Mouse (Mus musculus) CD4-positive, CD25-positive, alpha-beta regulatory T cell, adult 4 months (primary cell): ENCODE results near the gene Tmem40. TPM values are rescaled to one million over a fixed set of nuclear protein-coding genes. Genes with fewer than 3 reads are reported as not detected.

Source experiments
- ATAC-seq: one replicate; pipeline ENCODE4 v1.8.0; 2017
- polyA plus RNA-seq, 2 experiments: library from polyadenylated mRNA; unstranded; fragments of 100-300 nt; shearing (Covaris generic); gene quantifications; one replicate each; pipeline ENCODE4 v1.2.1; 2017

The Tmem40 gene
- polyA plus RNA-seq, 2 experiments from 2014 or later, result not detected

- ATAC-seq, result peak; percentile 71
These were observed 63.5 kb downstream of the Tmem40 start for GRCm38 (mm10) chr6:115698699-115699098.

DNA sequence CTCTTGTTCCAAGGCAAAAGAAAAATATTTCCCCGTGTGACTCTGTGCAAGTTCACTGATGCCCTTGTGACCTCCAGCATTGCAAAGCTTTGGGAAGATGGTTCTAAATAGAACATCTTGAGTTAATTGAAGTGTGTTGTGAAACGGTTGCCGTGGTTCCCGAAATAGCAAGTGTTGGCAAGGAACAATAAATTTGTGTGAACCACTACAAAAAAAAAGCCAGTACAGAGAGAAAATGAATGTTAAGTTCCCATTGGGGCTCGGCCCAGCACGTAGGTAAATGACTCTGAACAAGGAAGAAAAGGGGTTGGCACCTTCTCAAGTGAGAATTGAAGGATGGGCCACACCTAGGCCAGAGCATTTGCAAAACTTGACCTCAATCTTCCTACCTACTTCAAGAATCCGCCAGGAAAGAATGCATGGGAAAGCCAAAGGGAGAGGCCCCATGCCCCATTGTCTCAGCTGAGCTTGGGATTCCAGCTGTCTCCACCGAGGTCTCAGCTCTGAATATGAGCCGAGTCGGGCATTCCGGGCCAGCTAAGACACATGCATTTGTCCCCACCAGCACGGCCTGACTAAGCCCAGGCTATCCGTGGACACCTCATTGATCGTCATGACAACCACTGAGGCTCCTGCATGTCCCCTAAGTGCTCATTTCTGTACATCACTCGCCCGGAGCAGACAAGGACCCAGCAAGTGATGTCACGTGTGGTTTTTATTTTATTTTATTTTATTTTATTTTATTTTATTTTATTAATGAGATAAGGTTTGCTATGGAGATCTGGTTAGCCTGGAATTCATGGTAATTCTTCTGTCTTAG lies 64.3 kb downstream of the Tmem40 start:
- peak; percentile 48 for ATAC-seq

GRCm38 (mm10) chr6:115696707-115697215 lies 65.4 kb downstream of the Tmem40 start:
- no peak for ATAC-seq

- ATAC-seq, result no peak
These were observed 67.1 kb downstream of the Tmem40 start for GRCm38 (mm10) chr6:115695124-115695523.

DNA sequence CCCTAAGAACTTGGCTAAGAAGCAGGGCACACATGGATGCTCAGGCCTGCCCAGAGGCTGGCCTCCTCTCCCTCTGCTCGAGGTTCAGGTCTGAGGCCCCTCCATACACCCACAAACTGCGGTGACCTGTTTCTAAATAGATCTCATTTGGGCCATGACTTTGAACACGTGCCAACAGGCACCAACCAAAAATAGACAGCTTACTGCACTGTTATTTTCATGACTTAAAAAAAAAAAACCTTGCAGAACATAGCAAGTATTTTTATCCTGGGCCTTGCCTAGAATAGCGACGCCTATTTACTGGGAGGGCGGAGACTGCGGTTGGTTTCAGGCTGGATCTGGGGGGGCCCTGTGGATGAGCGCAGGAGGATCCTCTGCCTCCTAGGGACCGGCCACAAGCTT lies 67.8 kb downstream of the Tmem40 start:
- no peak for ATAC-seq

DNA sequence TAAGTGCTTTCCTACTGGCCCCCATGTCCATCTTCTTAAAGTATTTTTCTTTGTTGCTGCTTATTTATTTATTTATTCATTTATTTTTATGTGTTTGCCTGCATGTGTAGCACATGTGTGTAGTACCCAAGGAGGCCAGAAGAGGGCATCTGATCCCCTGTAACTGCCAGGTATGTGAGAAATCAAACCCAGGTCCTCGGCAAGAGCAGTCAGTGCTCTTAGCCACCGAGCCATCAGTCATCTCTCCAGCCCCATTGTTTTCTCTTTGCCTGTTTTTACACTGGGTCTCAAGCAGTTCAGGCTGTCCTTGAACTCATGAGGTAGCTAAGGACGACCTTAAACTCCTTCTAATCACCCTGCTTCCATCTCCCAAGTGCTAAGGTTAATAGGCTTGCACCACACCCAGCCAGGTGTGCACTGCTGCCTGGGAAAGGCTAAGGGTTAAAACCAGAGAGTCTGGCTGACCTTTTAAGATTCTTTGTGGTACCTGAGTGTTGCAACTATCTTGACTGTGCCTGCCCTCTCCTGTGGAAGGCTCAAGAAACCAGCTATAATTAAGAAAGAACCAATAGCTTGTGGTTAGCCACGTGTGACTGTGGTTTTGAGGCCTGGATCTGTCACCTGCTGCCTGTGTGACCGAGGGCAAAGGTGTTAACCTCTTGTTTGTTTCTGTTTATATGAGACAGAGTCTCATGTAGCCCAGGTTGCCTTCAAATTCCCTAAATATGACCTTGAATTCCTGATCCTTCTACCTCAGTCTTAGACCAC lies 69.1 kb downstream of the Tmem40 start:
- no peak for ATAC-seq

GRCm38 (mm10) chr6:115692163-115692950 lies 69.9 kb downstream of the Tmem40 start:
- ATAC-seq, result no peak

GRCm38 (mm10) chr6:115690105-115690504 lies 72.1 kb downstream of the Tmem40 start:
- ATAC-seq, result no peak

DNA sequence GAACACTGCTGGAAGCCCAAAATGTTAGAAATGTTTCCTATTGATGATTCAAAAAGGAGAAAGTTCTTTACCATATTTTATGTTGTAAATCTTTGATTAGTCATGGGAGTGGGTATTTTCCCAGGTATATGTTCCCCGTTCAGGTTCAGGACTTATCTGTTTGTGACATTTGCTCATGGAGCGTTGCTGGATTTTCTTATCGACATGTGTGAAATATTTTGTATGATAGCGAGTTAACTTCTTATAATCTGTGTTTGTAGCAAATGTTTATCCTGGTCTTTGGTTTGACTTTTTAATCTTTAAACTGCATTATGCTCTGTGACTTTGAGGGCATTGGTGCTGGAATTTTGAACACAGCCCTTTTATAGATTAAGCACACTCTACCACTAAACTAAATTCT lies 73.6 kb downstream of the Tmem40 start:
- no peak for ATAC-seq

- ATAC-seq, result no peak
These were observed 74.5 kb downstream of the Tmem40 start for GRCm38 (mm10) chr6:115687753-115688152.

GRCm38 (mm10) chr6:115684851-115685646 lies 77.2 kb downstream of the Tmem40 start:
- peak; percentile 68 for ATAC-seq

DNA sequence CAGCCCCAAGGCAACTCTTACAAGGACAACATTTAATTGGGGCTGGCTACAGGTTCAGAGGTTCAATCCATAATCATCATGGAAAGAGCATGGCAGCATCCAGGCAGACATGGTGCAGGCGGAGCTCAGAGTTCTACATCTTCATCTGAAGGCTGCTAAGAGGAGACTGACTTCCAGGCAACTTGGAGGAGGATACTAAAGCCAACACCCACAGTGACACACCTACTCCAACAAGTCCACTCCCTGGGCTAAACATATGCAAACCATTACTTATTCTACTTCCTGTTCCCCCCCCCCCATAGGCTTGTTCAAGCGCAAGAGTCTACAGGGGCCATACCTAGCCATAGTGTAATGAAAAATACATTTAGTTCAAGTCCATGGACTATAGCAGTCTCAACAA lies 77.9 kb downstream of the Tmem40 start:
- ATAC-seq, result no peak

DNA sequence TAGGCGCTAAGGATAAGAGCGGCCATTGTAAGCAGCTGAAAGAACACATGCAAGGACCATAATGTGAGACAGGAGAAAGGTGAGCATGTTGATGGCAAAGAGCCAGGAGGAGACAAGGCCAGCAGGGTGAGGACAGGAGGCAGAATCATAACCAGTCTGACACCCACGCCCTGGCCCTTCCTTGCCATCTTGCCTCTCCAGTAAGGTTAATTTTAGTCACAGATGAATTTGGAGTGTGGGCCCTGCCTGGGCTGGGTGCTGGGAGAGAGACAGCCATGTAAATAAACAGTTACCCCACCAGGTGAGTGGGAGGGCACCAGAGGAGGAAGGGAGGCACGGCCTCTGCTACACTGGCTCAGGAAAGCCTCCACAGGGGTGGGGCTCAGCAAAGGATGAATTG lies 81.1 kb downstream of the Tmem40 start:
- ATAC-seq, result no peak

Other genes with a start within 250 kb of the Tmem40 start
- 10 to 100 TPM; 13.0 to 16.5 TPM for gene Tsen2, start 217.7 kb downstream of the Tmem40 start, polyA plus RNA-seq
- under 1 TPM in 1 of 2 experiments, not detected in 1; 0.70 TPM for gene Mkrn2os, start 169.8 kb downstream of the Tmem40 start, polyA plus RNA-seq
- 10 to 100 TPM; 42.2 to 45.6 TPM for gene Mkrn2, start 160.5 kb downstream of the Tmem40 start, polyA plus RNA-seq
- 10 to 100 TPM; 46.4 to 51.6 TPM for gene Raf1, start 85.8 kb downstream of the Tmem40 start, polyA plus RNA-seq
- gene Cand2, start 12.1 kb upstream of the Tmem40 start, polyA plus RNA-seq, result 1 to 10 TPM; 3.7 to 4.5 TPM
- 1,000 to 10,000 TPM; 6,591 to 8,533 TPM for gene Rpl32, start 46.3 kb upstream of the Tmem40 start, polyA plus RNA-seq
- gene Efcab12, start 76.0 kb upstream of the Tmem40 start, polyA plus RNA-seq, result under 1 TPM in 1 of 2 experiments, not detected in 1; 0.20 TPM
- gene Mbd4, start 91.0 kb upstream of the Tmem40 start, polyA plus RNA-seq, result 10 to 100 TPM in 1 of 2 experiments, 1 to 10 TPM in 1; 9.8 to 14.9 TPM
- 1 to 10 TPM; 1.7 to 5.1 TPM for gene Ift122, start 91.1 kb upstream of the Tmem40 start, polyA plus RNA-seq
- not detected for gene Rho, start 169.3 kb upstream of the Tmem40 start, polyA plus RNA-seq
- gene H1foo, start 182.5 kb upstream of the Tmem40 start, polyA plus RNA-seq, result not detected
- 1 to 10 TPM; 4.7 to 6.2 TPM for gene Plxnd1, start 232.6 kb upstream of the Tmem40 start, polyA plus RNA-seq